Mouse (Mus musculus): ENCODE results near the gene Galnt15. TPM values are rescaled to one million over a fixed set of nuclear protein-coding genes. Genes with fewer than 3 reads are reported as not detected.

Galnt15 gene
- polyA plus RNA-seq, 1 experiment from 2014 or later, result 0.14 TPM

GRCm38 (mm10) chr14:32061398-32061797, 32.6 kb downstream of the Galnt15 start:
- no peaks in the 10 kb centered on the region for H3K27me3 ChIP-seq
- ATAC-seq, result no peak
- ChIA-PET POLR2A (no interaction called here), CTCF (interaction anchor here (1.9 kb wide), 1 partner anchor 107 kb away, joined by 6 read pairs; no protein-coding TSS in a partner anchor)
- no peak for TF ChIP-seq CTCF (IDR thresholded peaks at IDR 0.05)
- no peak for DNase-seq (ENCODE audit: low read depth, low spot score)
- in situ Hi-C loops (cut with MboI; ENCODE audit: low pct_unique_long_range_greater_than_20kb), result no loop called here

- no peak for TF ChIP-seq CTCF (IDR thresholded peaks at IDR 0.05)
- in situ Hi-C loops (cut with MboI; ENCODE audit: low pct_unique_long_range_greater_than_20kb), result loop anchor here (5.0 kb wide), 2 partner anchors 116 to 276 kb away; no protein-coding TSS in a partner anchor
- peak; percentile 3 for ATAC-seq
- no peaks in the 10 kb centered on the region for H3K27me3 ChIP-seq
- DNase-seq (ENCODE audit: low read depth, low spot score), result no peak
- POLR2A ChIA-PET, result no interaction called here
- CTCF ChIA-PET, result interaction anchor here (1.2 to 1.3 kb wide), 2 partner anchors 118 to 278 kb away, joined by 3 read pairs; no protein-coding TSS in a partner anchor
These were observed 44.0 kb downstream of the Galnt15 start for GRCm38 (mm10) chr14:32072807-32073206.

- POLR2A ChIA-PET, result interaction anchor here (0.9 kb wide), 1 partner anchor 110 kb away, joined by 4 read pairs; no protein-coding TSS in a partner anchor
- ATAC-seq (peak; percentile 58), DNase-seq (ENCODE audit: low read depth, low spot score) (no peak)
- in situ Hi-C loops (cut with MboI; ENCODE audit: low pct_unique_long_range_greater_than_20kb), result loop anchor here (5.0 kb wide), 2 partner anchors 116 to 276 kb away; no protein-coding TSS in a partner anchor
- no peaks in the 10 kb centered on the region for H3K27me3 ChIP-seq
- no peak for TF ChIP-seq CTCF (IDR thresholded peaks at IDR 0.05)
- CTCF ChIA-PET, result interaction anchor here (1.2 to 1.3 kb wide), 2 partner anchors 118 to 279 kb away, joined by 3 read pairs; no protein-coding TSS in a partner anchor
These were observed 44.5 kb downstream of the Galnt15 start for GRCm38 (mm10) chr14:32073211-32073685.

- no peak for DNase-seq (ENCODE audit: low read depth, low spot score)
These were observed 45.1 kb downstream of the Galnt15 start for GRCm38 (mm10) chr14:32073901-32074300.

GRCm38 (mm10) chr14:32076896-32077575, 48.2 kb downstream of the Galnt15 start:
- in situ Hi-C loops (cut with MboI; ENCODE audit: low pct_unique_long_range_greater_than_20kb), result no loop called here
- TF ChIP-seq CTCF (IDR thresholded peaks at IDR 0.05), result peak; percentile 97
- DNase-seq (ENCODE audit: low read depth, low spot score) (no peak), ATAC-seq (peak; percentile 53)
- CTCF ChIA-PET, result interaction anchor here (0.9 to 1.5 kb wide), 6 partner anchors 11 to 305 kb away, joined by 3 to 6 read pairs (median 4); no protein-coding TSS in a partner anchor
- H3K27me3 ChIP-seq, result no peaks in the 10 kb centered on the region
- POLR2A ChIA-PET, result interaction anchor here (0.6 to 0.7 kb wide), 2 partner anchors 43 to 284 kb away, joined by 3 to 6 read pairs; no protein-coding TSS in a partner anchor

More at GRCm38 (mm10) chr14:32073901-32074300, 45.1 kb downstream of the Galnt15 start:
- ATAC-seq, result no peak
- in situ Hi-C loops (cut with MboI; ENCODE audit: low pct_unique_long_range_greater_than_20kb), result loop anchor here (5.0 kb wide), 2 partner anchors 117 to 277 kb away; no protein-coding TSS in a partner anchor
- ChIA-PET POLR2A (interaction anchor here (0.9 kb wide), 1 partner anchor 111 kb away, joined by 4 read pairs; no protein-coding TSS in a partner anchor), CTCF (interaction anchor here (1.3 kb wide), 1 partner anchor 280 kb away, joined by 3 read pairs; no protein-coding TSS in a partner anchor)
- no peak for TF ChIP-seq CTCF (IDR thresholded peaks at IDR 0.05)
- no peaks in the 10 kb centered on the region for H3K27me3 ChIP-seq

DNA sequence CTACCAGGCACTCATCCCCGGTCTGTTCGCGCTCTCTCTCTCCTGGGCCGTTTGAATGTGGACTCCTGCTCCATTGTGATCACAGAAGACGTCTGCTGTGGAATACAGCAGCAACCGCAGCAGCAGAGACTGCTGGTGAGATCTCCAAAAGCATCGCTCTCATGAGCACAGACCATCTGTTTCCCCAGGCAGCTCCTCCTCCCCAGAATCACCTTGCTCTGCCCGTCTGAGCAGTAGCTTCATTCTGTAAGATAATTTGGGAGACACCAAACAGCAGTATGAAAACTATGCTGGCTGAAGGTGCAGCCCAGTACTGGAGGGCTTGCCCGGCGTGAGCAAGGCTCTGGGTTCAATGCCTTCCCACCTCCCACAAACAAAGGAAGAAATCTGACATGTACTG, 52.2 kb downstream of the Galnt15 start:
- ATAC-seq (no peak), DNase-seq (ENCODE audit: low read depth, low spot score) (no peak)
- in situ Hi-C loops (cut with MboI; ENCODE audit: low pct_unique_long_range_greater_than_20kb), result loop anchor here (5.0 kb wide), 1 partner anchor 424 kb away; no protein-coding TSS in a partner anchor
- no peaks in the 10 kb centered on the region for H3K27me3 ChIP-seq
- CTCF ChIA-PET, result no interaction called here
- TF ChIP-seq CTCF (IDR thresholded peaks at IDR 0.05), result no peak
- POLR2A ChIA-PET, result no interaction called here

DNA sequence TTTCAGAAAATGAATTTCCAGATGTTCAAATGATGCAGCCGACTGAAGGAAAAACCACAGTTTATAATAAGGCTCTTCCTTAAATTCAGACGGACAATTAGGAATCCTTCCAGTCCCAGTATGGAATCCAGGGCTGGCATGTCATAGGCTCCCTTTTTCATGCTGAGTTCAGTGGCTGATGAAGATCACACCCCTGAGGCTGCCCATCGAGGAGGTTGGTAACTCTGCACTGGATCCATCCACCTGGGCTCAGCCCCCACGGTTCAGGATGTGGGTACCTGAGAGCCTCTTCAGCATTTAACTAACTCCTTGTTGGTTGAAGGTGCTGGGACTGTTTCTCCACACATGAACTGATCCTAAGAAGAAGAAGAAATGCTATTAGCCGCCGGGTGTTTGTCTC, 54.1 kb downstream of the Galnt15 start:
- in situ Hi-C loops (cut with MboI; ENCODE audit: low pct_unique_long_range_greater_than_20kb), result loop anchor here (5.0 kb wide), 1 partner anchor 426 kb away; no protein-coding TSS in a partner anchor
- ChIA-PET POLR2A (no interaction called here), CTCF (no interaction called here)
- no peak for ATAC-seq
- no peak for TF ChIP-seq CTCF (IDR thresholded peaks at IDR 0.05)
- H3K27me3 ChIP-seq, result no peaks in the 10 kb centered on the region
- DNase-seq (ENCODE audit: low read depth, low spot score), result no peak

GRCm38 (mm10) chr14:32083466-32083865, 54.7 kb downstream of the Galnt15 start:
- in situ Hi-C loops (cut with MboI; ENCODE audit: low pct_unique_long_range_greater_than_20kb), result loop anchor here (5.0 kb wide), 1 partner anchor 426 kb away; no protein-coding TSS in a partner anchor
- no peak for TF ChIP-seq CTCF (IDR thresholded peaks at IDR 0.05)
- H3K27me3 ChIP-seq, result no peaks in the 10 kb centered on the region
- POLR2A ChIA-PET, result no interaction called here
- CTCF ChIA-PET, result no interaction called here
- DNase-seq (ENCODE audit: low read depth, low spot score) (no peak), ATAC-seq (no peak)

GRCm38 (mm10) chr14:32084761-32085485, 56.1 kb downstream of the Galnt15 start, which contains the start of gene Oxnad1:
Gene Oxnad1 (plus strand): TSS chr14:32085374.
- CTCF ChIA-PET, result interaction anchor here (0.7 to 1.3 kb wide), 2 partner anchors 9 to 107 kb away, joined by 3 read pairs; no protein-coding TSS in a partner anchor
- POLR2A ChIA-PET, result interaction anchor here (0.5 to 0.6 kb wide), 2 partner anchors 21 to 39 kb away, joined by 3 read pairs; no protein-coding TSS in a partner anchor
- H3K27me3 ChIP-seq, result no peaks in the 10 kb centered on the region
- in situ Hi-C loops (cut with MboI; ENCODE audit: low pct_unique_long_range_greater_than_20kb), result loop anchor here (5.0 kb wide), 1 partner anchor 428 kb away; no protein-coding TSS in a partner anchor
- ATAC-seq (peak; percentile 78), DNase-seq (ENCODE audit: low read depth, low spot score) (no peak)
- TF ChIP-seq CTCF (IDR thresholded peaks at IDR 0.05), result no peak

Measured in Patski (cell line).